Mouse (Mus musculus) c-Kit-positive CD71-positive TER-119-positive erythroid progenitor cells, embryonic 14.5 days (primary cell): ENCODE measurements around the gene Gng12.
"Not testable (repeated sequence)": the region's sequence is repeated elsewhere in the genome, so short reads cannot be mapped to it uniquely, and the experiment has no call there.

Experiments
- DNase-seq: peaks from one replicate; pipeline ENCODE4 v3.0.0-alpha.2; 2013; ENCODE audit warnings: low spot score

Gene Gng12

DNA sequence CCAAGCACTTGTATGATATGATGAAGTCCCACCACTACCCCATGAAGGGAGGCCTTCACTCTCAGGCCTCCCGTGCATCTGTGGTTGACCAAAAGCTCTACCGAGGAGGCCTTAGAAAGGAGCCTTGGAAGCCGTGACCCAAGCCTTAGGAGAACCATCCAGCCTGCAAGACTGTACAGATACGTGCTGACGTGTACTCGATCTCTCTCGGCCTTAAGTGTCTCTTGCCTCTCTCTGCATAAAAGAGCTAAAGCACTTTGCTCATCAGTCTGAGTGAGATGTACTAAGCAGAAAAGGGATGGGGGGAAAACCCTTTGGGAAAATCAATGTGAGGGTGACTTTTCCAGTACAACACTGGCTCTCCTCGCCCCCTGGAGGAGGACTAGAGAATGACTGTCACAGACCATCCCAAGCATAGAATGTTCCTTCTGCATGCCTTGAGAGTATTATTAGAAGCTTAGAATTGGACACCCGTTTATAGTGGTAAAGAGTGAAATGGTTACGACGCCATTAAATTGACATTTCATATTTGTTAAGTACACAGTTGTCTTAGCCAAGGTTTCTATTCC is 59.0 kb downstream of the Gng12 start:
- no peak for DNase-seq

DNA sequence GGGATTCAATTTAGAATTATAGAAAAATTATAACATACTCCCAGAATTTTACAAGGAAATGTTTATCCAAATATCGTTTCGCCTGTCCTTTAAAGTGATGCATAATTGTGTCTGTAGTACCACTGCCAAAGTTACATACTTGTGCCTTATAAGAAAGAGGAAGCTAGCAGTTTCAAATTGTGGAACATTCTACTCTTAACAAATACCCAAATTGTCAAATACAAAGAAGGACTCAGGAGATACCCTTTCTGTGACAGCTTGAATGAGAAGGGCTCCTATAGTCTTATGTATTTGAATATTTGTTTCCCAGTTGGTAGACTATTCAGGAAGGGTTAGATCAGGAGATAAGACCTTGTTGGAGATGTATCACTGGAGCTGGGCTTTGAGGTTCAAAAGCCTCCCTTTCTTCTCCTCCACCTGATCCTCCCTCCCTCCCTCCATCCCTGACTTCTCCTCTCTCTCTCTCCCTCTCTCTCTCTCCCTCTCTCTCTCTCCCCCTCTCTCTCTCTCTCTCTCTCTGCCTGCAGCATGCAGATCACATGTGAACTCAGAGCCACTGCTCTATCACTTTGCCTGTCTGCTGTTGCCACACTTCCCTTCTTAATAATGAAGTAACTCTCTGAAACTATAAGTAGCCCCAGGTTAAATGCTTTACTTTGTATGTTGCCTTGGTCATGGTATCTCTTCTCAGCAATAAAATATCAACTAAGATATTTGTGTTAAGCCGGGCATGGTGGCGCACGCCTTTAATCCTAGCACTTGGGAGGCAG is 62.5 kb downstream of the Gng12 start:
- DNase-seq: no peak

- peak; percentile 59 for DNase-seq
Observed at GRCm38 (mm10) chr6:66962582-66963043, 66.4 kb downstream of the Gng12 start.

DNA sequence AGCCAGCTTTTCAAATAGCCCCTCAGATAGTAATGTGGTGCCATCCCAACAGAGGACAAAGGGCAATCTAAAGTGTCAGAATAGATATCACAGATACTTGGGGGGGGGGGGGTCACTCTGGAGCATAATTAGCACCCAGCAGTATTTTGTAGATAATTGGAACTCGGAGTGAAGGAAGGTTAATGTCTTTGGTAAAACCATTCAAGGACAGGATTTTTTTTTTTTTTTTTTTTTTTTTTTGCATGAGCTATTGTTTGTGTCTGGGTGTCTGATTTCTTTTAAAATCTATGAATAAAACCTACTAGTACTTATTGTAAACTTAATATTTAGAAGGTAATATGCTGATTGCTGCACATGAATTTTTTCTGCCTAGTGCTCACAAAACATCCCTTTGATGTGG is 66.9 kb downstream of the Gng12 start:
- no peak for DNase-seq

DNA sequence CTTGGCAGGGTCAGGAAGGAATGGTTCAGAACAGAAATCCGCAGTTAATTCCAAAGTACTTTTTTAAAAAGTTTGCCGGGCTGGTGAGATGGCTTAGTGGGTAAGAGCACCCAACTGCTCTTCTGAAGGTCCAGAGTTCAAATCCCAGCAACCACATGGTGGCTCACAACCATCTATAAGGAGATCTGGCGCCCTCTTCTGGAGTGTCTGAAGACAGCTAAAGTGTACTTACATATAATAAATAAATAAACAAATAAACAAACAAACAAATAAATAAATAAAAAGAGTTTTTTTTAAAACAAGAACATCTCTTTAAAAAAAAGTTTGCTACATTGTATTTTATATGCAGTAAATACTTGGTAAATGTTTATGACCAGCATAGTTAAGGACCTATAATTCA is 67.5 kb downstream of the Gng12 start:
- DNase-seq: not testable (repeated sequence)

DNA sequence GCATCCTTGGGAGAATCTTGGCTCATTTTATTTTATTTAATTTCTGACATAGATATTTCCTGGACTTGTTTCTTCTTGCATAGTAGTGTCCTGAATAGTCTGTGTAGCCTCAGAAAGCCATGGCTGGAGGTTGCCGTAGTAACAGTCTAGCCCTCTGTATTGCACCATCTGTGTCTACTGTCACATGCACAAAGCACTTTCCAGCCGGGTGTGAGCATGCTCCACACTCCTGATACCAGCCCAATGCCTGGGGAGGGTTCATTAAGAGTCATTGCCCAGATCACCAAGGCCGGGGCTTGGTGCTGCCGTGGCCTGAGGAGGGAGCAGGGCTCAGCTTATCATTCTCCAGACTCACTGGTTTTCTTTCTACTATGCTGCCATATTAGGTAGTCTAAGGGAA is 68.0 kb downstream of the Gng12 start:
- no peak for DNase-seq

DNA sequence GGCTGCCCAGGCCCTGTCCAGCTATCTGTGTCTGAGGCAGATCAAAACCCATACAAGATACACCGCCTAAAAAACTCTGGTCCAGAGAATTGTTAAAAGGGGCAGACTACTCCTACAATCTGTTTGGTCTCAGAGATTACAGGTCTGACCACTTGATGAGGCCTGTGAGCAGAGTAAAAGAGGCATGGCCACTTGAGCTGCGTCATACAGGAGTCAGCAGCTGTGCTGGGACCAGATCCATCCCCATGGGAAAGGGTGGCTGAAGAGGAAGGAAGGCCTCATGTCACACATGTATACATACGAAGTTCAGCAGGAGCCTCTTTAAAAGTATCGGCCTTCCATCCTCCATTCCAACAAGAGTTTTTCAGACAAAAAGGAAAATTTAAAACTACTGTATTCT is 69.0 kb downstream of the Gng12 start:
- no peak for DNase-seq

GRCm38 (mm10) chr6:66967788-66968187 is 71.6 kb downstream of the Gng12 start:
- no peak for DNase-seq

- DNase-seq: no peak
Observed at GRCm38 (mm10) chr6:66969446-66969845, 73.2 kb downstream of the Gng12 start.

GRCm38 (mm10) chr6:66972300-66972699 is 76.1 kb downstream of the Gng12 start:
- no peak for DNase-seq

- no peak for DNase-seq
Observed at GRCm38 (mm10) chr6:66973180-66973579, 77.0 kb downstream of the Gng12 start.

DNA sequence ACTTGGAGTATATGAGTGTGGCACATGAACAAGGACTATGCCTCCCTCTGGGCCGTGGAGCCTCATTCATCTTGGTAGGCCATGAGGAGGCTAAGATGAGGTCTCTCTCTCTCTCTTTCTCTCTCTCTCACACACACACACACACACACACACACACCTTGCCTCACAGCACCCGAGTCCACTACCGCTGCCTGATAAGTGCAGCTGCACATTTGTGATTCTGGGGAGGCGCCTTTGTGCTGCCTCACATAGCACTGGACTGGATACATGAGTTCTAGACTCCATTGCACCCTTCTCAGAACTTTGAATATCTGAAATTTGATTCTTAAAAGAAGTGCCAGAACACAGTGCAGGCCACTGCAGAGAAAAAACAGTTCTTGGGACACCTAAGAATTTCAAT is 79.3 kb downstream of the Gng12 start:
- no peak for DNase-seq

GRCm38 (mm10) chr6:66979197-66979596 is 83.0 kb downstream of the Gng12 start:
- DNase-seq: peak; percentile 49

DNA sequence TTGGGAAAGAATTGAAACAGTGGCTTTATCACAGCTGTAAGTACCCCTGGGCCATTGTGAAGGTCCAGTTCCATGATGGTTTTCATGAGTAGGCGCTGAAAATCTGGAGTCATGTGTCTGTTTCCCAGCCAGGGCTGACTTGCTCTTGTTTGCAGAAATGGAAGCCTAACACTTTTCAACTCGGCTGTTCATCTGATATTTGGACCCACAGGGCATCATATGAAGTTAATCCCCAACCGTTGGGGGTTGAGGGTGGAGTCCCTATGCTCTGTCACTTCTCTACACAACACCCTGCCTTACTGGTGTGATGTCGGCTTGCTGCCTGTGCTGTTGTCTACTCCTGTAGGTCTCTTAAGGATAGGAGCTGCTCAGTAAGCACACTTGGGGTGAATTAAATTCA is 83.8 kb downstream of the Gng12 start:
- no peak for DNase-seq

DNA sequence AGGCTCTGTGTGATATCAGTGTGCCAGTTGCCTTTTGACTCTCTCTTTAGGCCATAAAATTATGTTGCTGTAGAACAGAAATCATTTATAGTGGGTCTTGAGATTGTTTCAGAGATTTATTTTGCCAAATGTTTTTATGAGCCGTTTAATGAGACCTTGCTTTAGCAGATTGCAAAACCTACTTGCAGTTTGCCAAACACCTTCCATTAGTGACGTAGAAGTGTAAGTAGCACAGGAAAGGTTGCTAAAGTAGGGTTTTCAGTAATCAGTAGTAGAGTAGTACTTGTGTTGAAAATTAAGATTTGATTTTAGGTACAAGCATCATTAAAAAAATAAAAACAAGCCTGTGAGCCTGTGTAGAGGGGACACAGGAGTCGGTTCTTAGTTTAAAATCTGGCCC is 85.2 kb downstream of the Gng12 start:
- DNase-seq: no peak

DNA sequence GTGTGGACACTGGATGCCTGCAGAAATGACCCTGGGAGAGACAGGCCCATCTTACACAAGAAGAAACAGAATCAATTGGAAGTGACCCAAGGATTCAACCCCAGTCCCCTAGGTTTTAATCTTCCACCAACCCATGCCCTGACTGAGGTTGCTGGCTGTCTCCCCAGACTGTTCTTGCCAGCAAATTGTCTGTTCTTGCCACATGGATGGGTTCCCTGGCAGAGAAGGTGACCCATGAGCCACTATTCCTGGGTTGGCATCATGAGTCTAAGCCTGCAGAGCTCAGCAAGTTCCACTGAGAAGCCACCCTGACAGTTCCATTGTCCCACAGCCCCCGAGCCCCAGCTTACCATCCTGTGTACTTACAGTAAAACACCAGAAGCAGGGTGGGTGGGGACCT is 85.7 kb downstream of the Gng12 start:
- DNase-seq: no peak

GRCm38 (mm10) chr6:66984079-66984478 is 87.9 kb downstream of the Gng12 start:
- DNase-seq: no peak

GRCm38 (mm10) chr6:66984672-66985071 is 88.5 kb downstream of the Gng12 start:
- no peak for DNase-seq

- no peak for DNase-seq
Observed at GRCm38 (mm10) chr6:66985500-66985899, 89.3 kb downstream of the Gng12 start.

DNA sequence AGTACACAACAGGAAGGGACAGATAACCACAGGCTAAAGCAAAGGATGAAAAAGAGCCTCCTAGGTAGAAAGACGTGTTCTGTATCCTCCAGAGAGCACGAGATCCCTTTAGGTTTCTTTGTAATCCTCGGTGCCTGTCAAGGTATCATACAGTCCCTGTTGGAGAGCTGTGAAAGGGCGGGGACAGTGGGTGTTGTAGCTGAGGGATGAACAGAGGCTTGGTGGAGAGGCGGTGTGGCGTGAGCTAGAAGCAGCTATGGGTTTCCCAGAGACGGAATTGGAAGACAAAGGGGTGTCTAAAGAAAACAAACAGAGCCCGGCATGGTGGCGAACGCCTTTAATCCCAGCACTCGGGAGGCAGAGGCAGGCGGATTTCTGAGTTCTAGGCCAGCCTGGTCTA is 89.9 kb downstream of the Gng12 start:
- DNase-seq: no peak

DNA sequence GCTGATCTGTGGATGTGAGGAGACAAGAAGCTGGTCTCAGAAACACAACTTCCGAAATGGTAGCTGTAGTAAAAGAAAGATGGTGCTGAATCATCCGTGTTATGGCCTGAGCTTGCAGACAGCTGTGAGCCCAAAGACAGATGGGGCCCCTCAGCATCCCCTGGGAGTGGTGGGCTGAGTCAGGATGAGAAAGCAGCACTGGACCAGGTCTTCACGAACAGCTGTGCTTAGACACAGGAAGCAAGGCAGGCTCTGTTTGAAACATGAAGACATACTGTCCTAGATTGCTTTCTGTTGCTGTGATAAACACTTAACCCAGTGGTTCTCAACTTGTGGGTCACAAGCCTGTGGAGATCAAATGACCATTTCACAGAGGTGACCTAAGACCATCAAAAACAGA is 91.4 kb downstream of the Gng12 start:
- DNase-seq: no peak

- DNase-seq: no peak
Observed at GRCm38 (mm10) chr6:66988363-66988762, 92.2 kb downstream of the Gng12 start.

DNA sequence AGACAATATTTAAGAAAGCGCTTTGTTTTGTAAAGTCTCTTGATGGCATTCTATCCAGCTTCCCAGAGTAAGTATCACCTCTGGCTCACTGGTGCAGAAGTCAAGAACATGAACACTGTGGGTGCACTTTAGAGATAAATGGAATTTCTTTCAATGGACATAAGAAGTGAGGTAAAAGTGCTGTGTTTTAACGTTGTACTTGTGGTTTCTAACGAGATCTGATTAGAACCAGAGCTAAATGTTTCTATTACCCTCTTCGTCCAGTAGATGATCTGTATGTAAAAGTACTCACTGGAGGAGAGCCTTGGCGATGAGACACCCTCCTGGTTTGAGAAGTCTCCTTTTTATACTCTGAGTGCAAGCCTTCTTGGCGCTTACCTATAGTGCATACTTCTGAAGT is 92.8 kb downstream of the Gng12 start:
- no peak for DNase-seq

- no peak for DNase-seq
Observed at GRCm38 (mm10) chr6:66989518-66989917, 93.3 kb downstream of the Gng12 start.
